Mouse (Mus musculus): ENCODE data around the gene Apba3. TPM values are rescaled to one million over a fixed set of nuclear protein-coding genes. Genes with fewer than 3 reads are reported as not detected.

Gene Apba3
- polyA plus RNA-seq, 1 experiment from 2014 or later, result 83.1 TPM

- WGBS, result 86% methylated on average over 6 of the region's 6 CpGs
- Histone ChIP-seq H3K27ac (ENCODE audit: low read length) (no peak overlapping the region), H3K9ac (ENCODE audit: low read depth, low read length) (no peak overlapping the region)
These were observed 21.6 kb upstream of the Apba3 start for GRCm38 (mm10) chr10:81245166-81245565.

DNA sequence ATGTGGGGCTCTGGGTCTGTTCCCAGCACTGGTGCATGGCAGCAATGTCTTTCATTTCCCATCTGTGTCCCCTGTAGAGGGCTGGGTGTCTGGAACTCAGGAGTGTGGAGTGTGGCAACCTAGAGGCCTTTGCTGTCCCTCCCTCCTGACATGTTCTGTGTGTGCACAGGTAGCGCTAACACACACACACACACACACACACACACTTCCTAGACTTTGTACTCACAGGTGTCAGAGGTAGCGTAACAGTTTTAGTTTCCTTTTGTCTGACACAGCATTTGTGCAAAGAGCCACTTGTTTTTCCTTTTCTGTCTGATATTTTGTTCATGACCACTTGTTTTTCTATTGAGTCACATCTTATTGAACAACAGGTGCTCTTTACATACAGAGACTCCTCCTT lies 19.0 kb upstream of the Apba3 start:
- 0 out of 2 replicates have a peak, but pooled peaks cover 3% of the 10 kb centered on the region for H3K4me1 ChIP-seq (ENCODE audit: control insufficient read depth, insufficient read depth, low read length)
- H3K36me3 ChIP-seq (ENCODE audit: control insufficient read depth, insufficient read depth, low read length), result no peaks in the 10 kb centered on the region
- H3K9me3 ChIP-seq (ENCODE audit: control insufficient read depth, low read length), result no peaks in the 10 kb centered on the region
- 74% methylated on average over 2 of the region's 2 CpGs for WGBS
- ATAC-seq, result peak; percentile 20
- H3K4me3 ChIP-seq (ENCODE audit: low read length), result no peak overlapping the region
- no peak overlapping the region for H3K4me2 ChIP-seq (ENCODE audit: low read depth, low read length)
- H3K27me3 ChIP-seq (replicated peaks; ENCODE audit: control insufficient read depth, insufficient read depth, low read length), result peaks cover 14% of the 10 kb centered on the region
- H3K27ac ChIP-seq (ENCODE audit: low read length), result no peak overlapping the region
- H3K9ac ChIP-seq (ENCODE audit: low read depth, low read length), result no peak overlapping the region

More at GRCm38 (mm10) chr10:81245166-81245565, 21.6 kb upstream of the Apba3 start:
- Histone ChIP-seq H3K9me3 (ENCODE audit: control insufficient read depth, low read length) (no peaks in the 10 kb centered on the region), H3K4me2 (ENCODE audit: low read depth, low read length) (no peak overlapping the region), H3K4me3 (ENCODE audit: low read length) (no peak overlapping the region), H3K4me1 (ENCODE audit: control insufficient read depth, insufficient read depth, low read length) (no peaks in the 10 kb centered on the region), H3K27me3 (replicated peaks; ENCODE audit: control insufficient read depth, insufficient read depth, low read length) (peaks cover 6% of the 10 kb centered on the region), H3K36me3 (ENCODE audit: control insufficient read depth, insufficient read depth, low read length) (no peaks in the 10 kb centered on the region)
- ATAC-seq, result no peak

DNA sequence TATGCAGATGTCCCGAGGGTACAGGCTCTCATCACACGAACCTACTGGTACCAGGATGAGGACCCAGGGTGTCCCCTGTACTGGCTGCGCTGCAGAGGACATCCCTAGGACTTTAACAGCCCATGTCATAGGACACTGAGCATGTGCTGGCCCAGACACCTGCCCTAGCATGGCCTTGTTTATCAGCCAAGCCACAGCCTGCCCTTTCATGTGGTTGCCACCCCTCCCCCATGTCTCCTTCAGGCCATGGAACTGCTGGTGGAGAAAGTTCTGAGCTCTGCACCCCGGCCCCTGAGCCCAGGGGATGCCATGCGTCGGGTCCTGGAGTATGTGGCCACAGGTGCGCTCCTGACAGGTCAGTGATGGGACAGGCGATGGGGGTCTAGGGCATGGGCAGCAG lies 17.3 kb upstream of the Apba3 start:
- no peak for ATAC-seq
- Histone ChIP-seq H3K27me3 (replicated peaks; ENCODE audit: control insufficient read depth, insufficient read depth, low read length) (peaks cover 29% of the 10 kb centered on the region), H3K4me2 (ENCODE audit: low read depth, low read length) (no peak overlapping the region), H3K36me3 (ENCODE audit: control insufficient read depth, insufficient read depth, low read length) (no peaks in the 10 kb centered on the region), H3K4me3 (ENCODE audit: low read length) (no peak overlapping the region), H3K4me1 (ENCODE audit: control insufficient read depth, insufficient read depth, low read length) (0 out of 2 replicates have a peak, but pooled peaks cover 3% of the 10 kb centered on the region), H3K9me3 (ENCODE audit: control insufficient read depth, low read length) (no peaks in the 10 kb centered on the region), H3K27ac (ENCODE audit: low read length) (no peak overlapping the region), H3K9ac (ENCODE audit: low read depth, low read length) (no peak overlapping the region)
- WGBS, result 85% methylated on average over 8 of the region's 8 CpGs

DNA sequence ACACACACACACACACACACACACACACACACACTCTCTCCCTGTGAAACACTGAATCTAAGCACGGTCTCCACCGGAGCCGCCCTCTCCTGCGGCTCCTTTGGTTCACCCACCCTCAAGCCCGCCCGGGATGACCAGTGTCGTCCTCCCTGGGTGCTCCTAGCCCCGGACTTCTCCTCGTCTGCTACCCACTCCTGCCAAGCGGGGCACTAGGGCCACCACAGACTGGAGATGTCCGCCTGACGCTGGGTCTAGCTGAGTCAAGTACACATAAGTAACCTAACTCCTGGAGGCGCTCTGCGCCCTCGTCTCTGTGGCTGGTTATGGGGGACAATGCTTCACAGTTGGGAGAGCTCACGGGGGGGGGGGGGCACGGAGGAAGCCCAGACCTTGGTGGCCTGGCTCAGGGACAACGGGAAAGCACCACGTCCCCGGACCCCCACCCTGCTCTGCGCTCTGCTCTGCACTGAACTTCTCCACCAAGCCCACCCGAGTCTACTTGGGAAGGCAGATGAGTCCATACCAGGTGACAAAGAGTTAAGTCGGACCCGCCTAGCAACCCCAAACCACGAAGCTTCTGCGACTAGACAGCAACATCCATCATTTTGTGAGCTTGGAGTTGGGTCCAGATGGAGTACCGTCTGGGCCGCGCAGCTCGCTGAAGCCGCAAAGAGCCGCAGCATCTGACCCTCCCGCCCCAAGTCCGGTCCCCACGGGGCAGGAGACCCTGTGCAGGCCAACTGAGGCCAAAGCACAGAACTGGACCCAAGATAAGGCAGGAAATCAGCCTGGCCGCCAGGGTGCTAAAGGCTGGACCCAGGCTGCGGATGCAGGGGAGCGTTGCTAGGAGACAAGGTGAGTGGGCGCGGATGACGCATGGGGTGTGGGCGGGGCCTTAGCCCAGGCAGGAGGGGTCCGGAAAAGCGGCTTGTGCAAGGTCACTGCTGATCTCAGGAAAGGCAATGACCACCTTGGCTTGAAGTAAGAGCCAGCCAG lies 14.0 kb upstream of the Apba3 start, which contains the start of gene Matk:
Matk (plus strand) TSS at position 512 of the 996 bp plus-strand sequence.
- H3K27me3 ChIP-seq (replicated peaks; ENCODE audit: control insufficient read depth, insufficient read depth, low read length), result peaks cover 42% of the 10 kb centered on the region
- H3K9ac ChIP-seq (ENCODE audit: low read depth, low read length), result peak within 1 kb of the TSS; percentile 4; the same call in 1 of the 2 replicates
- 11% methylated on average over 44 of the region's 44 CpGs for WGBS
- no peak within 1 kb of the TSS for H3K4me3 ChIP-seq (ENCODE audit: low read length)
- 0 out of 2 replicates have a peak within 1 kb of the TSS, but pooled peaks have one; percentile 4 for H3K4me2 ChIP-seq (ENCODE audit: low read depth, low read length)
- H3K27ac ChIP-seq (ENCODE audit: low read length), result no peak within 1 kb of the TSS
- no peaks in the 10 kb centered on the region for H3K9me3 ChIP-seq (ENCODE audit: control insufficient read depth, low read length)
- H3K4me1 ChIP-seq (ENCODE audit: control insufficient read depth, insufficient read depth, low read length), result peaks cover 8% of the 10 kb centered on the region
- ATAC-seq, result 0 out of 2 replicates have a peak, but pooled peaks have one; percentile 5
- no peaks in the 10 kb centered on the region for H3K36me3 ChIP-seq (ENCODE audit: control insufficient read depth, insufficient read depth, low read length)

- H3K4me2 ChIP-seq (ENCODE audit: low read depth, low read length), result no peak overlapping the region
- H3K9ac ChIP-seq (ENCODE audit: low read depth, low read length), result no peak overlapping the region
- WGBS, result 44% methylated on average over 1 of the region's 1 CpGs
- no peak overlapping the region for H3K4me3 ChIP-seq (ENCODE audit: low read length)
- peaks cover 60% of the 10 kb centered on the region for H3K27me3 ChIP-seq (replicated peaks; ENCODE audit: control insufficient read depth, insufficient read depth, low read length)
- H3K36me3 ChIP-seq (ENCODE audit: control insufficient read depth, insufficient read depth, low read length), result no peaks in the 10 kb centered on the region
- no peak for ATAC-seq
- H3K4me1 ChIP-seq (ENCODE audit: control insufficient read depth, insufficient read depth, low read length), result peaks cover 10% of the 10 kb centered on the region
- H3K27ac ChIP-seq (ENCODE audit: low read length), result no peak overlapping the region
- no peaks in the 10 kb centered on the region for H3K9me3 ChIP-seq (ENCODE audit: control insufficient read depth, low read length)
These were observed 11.9 kb upstream of the Apba3 start for GRCm38 (mm10) chr10:81254886-81255285.

- Histone ChIP-seq H3K27ac (ENCODE audit: low read length) (no peak overlapping the region), H3K9me3 (ENCODE audit: control insufficient read depth, low read length) (peaks cover 10% of the 10 kb centered on the region; the same call in 1 of the 2 replicates), H3K4me1 (ENCODE audit: control insufficient read depth, insufficient read depth, low read length) (peaks cover 10% of the 10 kb centered on the region), H3K4me2 (ENCODE audit: low read depth, low read length) (peak overlapping the region; percentile 89), H3K27me3 (replicated peaks; ENCODE audit: control insufficient read depth, insufficient read depth, low read length) (peaks cover 50% of the 10 kb centered on the region), H3K9ac (ENCODE audit: low read depth, low read length) (peak overlapping the region; percentile 57), H3K4me3 (ENCODE audit: low read length) (peak overlapping the region; percentile 51), H3K36me3 (ENCODE audit: control insufficient read depth, insufficient read depth, low read length) (no peaks in the 10 kb centered on the region)
- WGBS, result 1% methylated on average over 62 of the region's 62 CpGs
- ATAC-seq, result 0 out of 2 replicates have a peak, but pooled peaks have one; percentile 22
These were observed 9.4 kb upstream of the Apba3 start for GRCm38 (mm10) chr10:81257158-81258039.

DNA sequence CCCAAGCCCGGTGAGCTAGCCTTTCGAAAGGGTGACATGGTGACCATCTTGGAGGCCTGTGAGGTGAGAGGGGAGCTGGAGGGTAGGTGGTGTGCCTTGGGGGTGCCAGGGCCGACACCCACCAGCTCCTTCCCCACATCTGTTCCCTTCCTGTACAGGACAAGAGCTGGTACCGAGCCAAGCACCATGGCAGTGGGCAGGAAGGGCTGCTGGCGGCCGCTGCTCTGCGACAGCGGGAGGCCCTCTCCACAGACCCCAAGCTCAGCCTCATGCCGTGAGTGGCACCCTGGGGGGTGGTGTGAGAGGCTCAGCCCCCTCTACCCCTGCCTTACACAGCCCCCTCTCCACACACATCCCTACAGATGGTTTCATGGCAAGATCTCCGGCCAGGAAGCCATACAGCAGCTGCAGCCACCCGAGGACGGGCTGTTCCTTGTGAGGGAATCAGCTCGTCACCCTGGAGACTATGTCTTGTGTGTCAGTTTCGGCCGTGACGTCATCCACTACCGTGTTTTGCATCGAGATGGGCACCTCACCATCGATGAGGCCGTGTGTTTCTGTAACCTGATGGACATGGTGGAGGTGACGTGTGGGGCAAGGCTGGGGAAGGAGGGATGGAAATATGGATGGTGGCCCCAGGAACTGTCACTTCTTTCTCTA lies 7.4 kb upstream of the Apba3 start:
- 42% methylated on average over 21 of the region's 21 CpGs for WGBS
- H3K9me3 ChIP-seq (ENCODE audit: control insufficient read depth, low read length), result peaks cover 10% of the 10 kb centered on the region; the same call in 1 of the 2 replicates
- H3K4me1 ChIP-seq (ENCODE audit: control insufficient read depth, insufficient read depth, low read length), result peaks cover 8% of the 10 kb centered on the region
- ATAC-seq, result no peak
- no peak overlapping the region for H3K4me3 ChIP-seq (ENCODE audit: low read length)
- H3K27me3 ChIP-seq (replicated peaks; ENCODE audit: control insufficient read depth, insufficient read depth, low read length), result peaks cover 32% of the 10 kb centered on the region
- H3K27ac ChIP-seq (ENCODE audit: low read length), result no peak overlapping the region
- peaks cover 7% of the 10 kb centered on the region; the same call in 1 of the 2 replicates for H3K36me3 ChIP-seq (ENCODE audit: control insufficient read depth, insufficient read depth, low read length)
- no peak overlapping the region for H3K9ac ChIP-seq (ENCODE audit: low read depth, low read length)
- no peak overlapping the region for H3K4me2 ChIP-seq (ENCODE audit: low read depth, low read length)

GRCm38 (mm10) chr10:81261025-81261424 lies 5.7 kb upstream of the Apba3 start:
- Histone ChIP-seq H3K4me2 (ENCODE audit: low read depth, low read length) (no peak overlapping the region), H3K27ac (ENCODE audit: low read length) (no peak overlapping the region), H3K9me3 (ENCODE audit: control insufficient read depth, low read length) (peaks cover 10% of the 10 kb centered on the region; the same call in 1 of the 2 replicates), H3K27me3 (replicated peaks; ENCODE audit: control insufficient read depth, insufficient read depth, low read length) (peaks cover 26% of the 10 kb centered on the region; the same call in 1 of the 2 replicates), H3K36me3 (ENCODE audit: control insufficient read depth, insufficient read depth, low read length) (peaks cover 15% of the 10 kb centered on the region; the same call in 1 of the 2 replicates), H3K4me3 (ENCODE audit: low read length) (no peak overlapping the region), H3K4me1 (ENCODE audit: control insufficient read depth, insufficient read depth, low read length) (peaks cover 15% of the 10 kb centered on the region), H3K9ac (ENCODE audit: low read depth, low read length) (no peak overlapping the region)
- 90% methylated on average over 4 of the region's 4 CpGs for WGBS
- no peak for ATAC-seq

All from intestine, embryonic 16.5 days (tissue).